Mouse (Mus musculus): Measurements from ENCODE around the gene Clcnkb. TPM values are rescaled to one million over a fixed set of nuclear protein-coding genes. Genes with fewer than 3 reads are reported as not detected.

The Clcnkb gene
- polyA plus RNA-seq, 1 experiment from 2014 or later, result not detected

DNA sequence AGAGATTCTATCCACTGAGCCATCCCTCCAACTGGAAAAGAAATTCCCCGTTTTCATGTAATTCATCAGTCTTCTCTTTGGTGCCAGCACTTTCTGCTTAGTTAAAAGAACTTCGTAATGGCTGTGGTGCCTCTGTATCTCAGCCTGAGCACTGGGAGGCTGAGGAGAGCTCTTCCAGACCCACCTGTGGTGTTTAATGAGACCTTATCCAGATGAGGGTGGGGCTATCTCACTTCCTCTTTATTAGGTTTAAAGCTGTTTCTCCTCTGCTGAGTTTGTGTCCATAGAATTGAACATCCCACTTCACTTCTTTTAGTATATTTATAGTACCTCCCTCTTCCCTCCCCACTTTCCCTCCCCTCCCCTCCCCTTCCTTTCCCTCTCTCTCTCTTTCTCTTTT is 35.4 kb upstream of the Clcnkb start:
- no peak for TF ChIP-seq CTCF (IDR thresholded peaks at IDR 0.05; ENCODE audit: low read depth)
- ATAC-seq, result no peak
- Histone ChIP-seq H3K4me1 (replicated peaks; ENCODE audit: control insufficient read depth, insufficient read depth, low read length) (no peaks in the 10 kb centered on the region), H3K27me3 (replicated peaks; ENCODE audit: control insufficient read depth, insufficient read depth, low read length) (no peaks in the 10 kb centered on the region), H3K36me3 (ENCODE audit: control insufficient read depth, insufficient read depth) (peaks cover 36% of the 10 kb centered on the region), H3K9me3 (ENCODE audit: control insufficient read depth) (no peaks in the 10 kb centered on the region), H3K9ac (ENCODE audit: low read depth, low read length) (no peak overlapping the region), H3K27ac (ENCODE audit: low read depth, low read length) (no peak overlapping the region), H3K4me3 (ENCODE audit: low read depth, low read length) (no peak overlapping the region), H3K4me2 (replicated peaks; ENCODE audit: low read depth) (no peak overlapping the region)
- 81% methylated on average over 2 of the region's 2 CpGs for WGBS

- peaks cover 21% of the 10 kb centered on the region for H3K36me3 ChIP-seq (ENCODE audit: control insufficient read depth, insufficient read depth)
- H3K9me3 ChIP-seq (ENCODE audit: control insufficient read depth), result no peaks in the 10 kb centered on the region
- ATAC-seq, result no peak
- no peaks in the 10 kb centered on the region for H3K27me3 ChIP-seq (replicated peaks; ENCODE audit: control insufficient read depth, insufficient read depth, low read length)
- peaks cover 4% of the 10 kb centered on the region; the same call in 1 of the 2 replicates for H3K4me1 ChIP-seq (replicated peaks; ENCODE audit: control insufficient read depth, insufficient read depth, low read length)
- no peak overlapping the region for H3K4me3 ChIP-seq (ENCODE audit: low read depth, low read length)
- TF ChIP-seq CTCF (IDR thresholded peaks at IDR 0.05; ENCODE audit: low read depth), result no peak
- no peak overlapping the region for H3K4me2 ChIP-seq (replicated peaks; ENCODE audit: low read depth)
- no peak overlapping the region for H3K27ac ChIP-seq (ENCODE audit: low read depth, low read length)
- WGBS, result 67% methylated on average over 7 of the region's 7 CpGs
- no peak overlapping the region for H3K9ac ChIP-seq (ENCODE audit: low read depth, low read length)
These were observed 30.4 kb upstream of the Clcnkb start for GRCm38 (mm10) chr4:141446211-141446610.

GRCm38 (mm10) chr4:141445328-141445720 is 29.5 kb upstream of the Clcnkb start:
- WGBS, result 14% methylated on average over 14 of the region's 14 CpGs
- ATAC-seq, result no peak

DNA sequence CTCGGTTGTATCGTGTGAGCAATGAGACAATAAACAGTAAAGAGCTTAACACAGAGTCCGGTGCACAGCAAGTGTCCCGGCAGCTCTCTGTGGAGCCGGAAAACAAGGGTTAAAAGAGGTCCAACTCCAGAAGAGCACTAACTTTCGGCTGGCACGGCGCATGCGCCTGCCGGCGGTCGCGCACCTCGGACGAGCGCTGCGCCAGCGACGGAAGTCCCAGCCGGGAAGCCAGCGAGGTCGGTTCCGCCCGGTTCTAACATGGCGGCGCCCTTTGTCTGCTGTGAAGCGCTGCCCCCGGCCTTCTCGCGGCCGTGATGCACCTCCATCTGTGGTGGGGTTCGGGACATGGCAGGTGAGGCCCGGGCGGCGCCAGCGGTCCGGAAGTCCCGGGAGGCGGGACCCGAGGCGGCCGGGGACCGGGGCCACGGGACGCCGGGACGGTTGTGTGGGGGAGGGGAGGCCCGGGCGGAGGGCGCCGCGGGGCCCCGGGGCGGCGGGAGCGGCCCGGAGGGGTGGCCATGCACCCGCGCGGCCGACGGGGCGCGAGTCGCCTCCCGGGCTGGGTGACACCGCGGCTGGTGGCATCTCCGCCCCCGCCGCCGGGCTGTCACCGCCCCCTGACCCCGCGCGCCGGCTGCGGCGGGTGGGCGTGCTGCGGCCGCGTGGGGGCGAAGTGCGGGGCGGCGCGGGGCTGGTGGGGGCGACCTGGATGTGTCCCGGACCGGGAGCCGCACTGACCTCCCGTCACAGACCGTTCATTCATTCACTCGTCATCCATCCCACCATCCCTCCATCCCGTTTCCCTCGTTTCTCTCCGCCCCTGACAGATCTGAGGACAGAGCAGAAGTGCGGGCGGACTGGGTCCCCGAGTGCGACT is 28.9 kb upstream of the Clcnkb start, which contains the start of gene Zbtb17:
Zbtb17 (plus strand) TSS at position 204 of the 877 bp plus-strand sequence.
- H3K9me3 ChIP-seq (ENCODE audit: control insufficient read depth), result no peaks in the 10 kb centered on the region
- peak within 1 kb of the TSS; percentile 95 for H3K4me3 ChIP-seq (ENCODE audit: low read depth, low read length)
- H3K4me2 ChIP-seq (replicated peaks; ENCODE audit: low read depth), result peak within 1 kb of the TSS; percentile 94
- peaks cover 4% of the 10 kb centered on the region; the same call in 1 of the 2 replicates for H3K4me1 ChIP-seq (replicated peaks; ENCODE audit: control insufficient read depth, insufficient read depth, low read length)
- H3K27ac ChIP-seq (ENCODE audit: low read depth, low read length), result peak within 1 kb of the TSS; percentile 50; the same call in 1 of the 2 replicates
- ATAC-seq, result peak; percentile 83
- peaks cover 21% of the 10 kb centered on the region for H3K36me3 ChIP-seq (ENCODE audit: control insufficient read depth, insufficient read depth)
- H3K9ac ChIP-seq (ENCODE audit: low read depth, low read length), result peak within 1 kb of the TSS; percentile 79
- H3K27me3 ChIP-seq (replicated peaks; ENCODE audit: control insufficient read depth, insufficient read depth, low read length), result no peaks in the 10 kb centered on the region
- 0 out of 2 replicates have a peak, but pooled peaks have one; percentile 6 for TF ChIP-seq CTCF (IDR thresholded peaks at IDR 0.05; ENCODE audit: low read depth)
- WGBS, result under 1% methylated on average over 77 of the region's 102 CpGs

More at GRCm38 (mm10) chr4:141445328-141445720, 29.5 kb upstream of the Clcnkb start:
- no peak for TF ChIP-seq CTCF (IDR thresholded peaks at IDR 0.05; ENCODE audit: low read depth)
- Histone ChIP-seq H3K27me3 (replicated peaks; ENCODE audit: control insufficient read depth, insufficient read depth, low read length) (no peaks in the 10 kb centered on the region), H3K9ac (ENCODE audit: low read depth, low read length) (peak overlapping the region; percentile 79), H3K9me3 (ENCODE audit: control insufficient read depth) (no peaks in the 10 kb centered on the region), H3K4me3 (ENCODE audit: low read depth, low read length) (peak overlapping the region; percentile 95), H3K4me1 (replicated peaks; ENCODE audit: control insufficient read depth, insufficient read depth, low read length) (peaks cover 4% of the 10 kb centered on the region; the same call in 1 of the 2 replicates), H3K4me2 (replicated peaks; ENCODE audit: low read depth) (peak overlapping the region; percentile 94), H3K36me3 (ENCODE audit: control insufficient read depth, insufficient read depth) (peaks cover 21% of the 10 kb centered on the region), H3K27ac (ENCODE audit: low read depth, low read length) (no peak overlapping the region)

DNA sequence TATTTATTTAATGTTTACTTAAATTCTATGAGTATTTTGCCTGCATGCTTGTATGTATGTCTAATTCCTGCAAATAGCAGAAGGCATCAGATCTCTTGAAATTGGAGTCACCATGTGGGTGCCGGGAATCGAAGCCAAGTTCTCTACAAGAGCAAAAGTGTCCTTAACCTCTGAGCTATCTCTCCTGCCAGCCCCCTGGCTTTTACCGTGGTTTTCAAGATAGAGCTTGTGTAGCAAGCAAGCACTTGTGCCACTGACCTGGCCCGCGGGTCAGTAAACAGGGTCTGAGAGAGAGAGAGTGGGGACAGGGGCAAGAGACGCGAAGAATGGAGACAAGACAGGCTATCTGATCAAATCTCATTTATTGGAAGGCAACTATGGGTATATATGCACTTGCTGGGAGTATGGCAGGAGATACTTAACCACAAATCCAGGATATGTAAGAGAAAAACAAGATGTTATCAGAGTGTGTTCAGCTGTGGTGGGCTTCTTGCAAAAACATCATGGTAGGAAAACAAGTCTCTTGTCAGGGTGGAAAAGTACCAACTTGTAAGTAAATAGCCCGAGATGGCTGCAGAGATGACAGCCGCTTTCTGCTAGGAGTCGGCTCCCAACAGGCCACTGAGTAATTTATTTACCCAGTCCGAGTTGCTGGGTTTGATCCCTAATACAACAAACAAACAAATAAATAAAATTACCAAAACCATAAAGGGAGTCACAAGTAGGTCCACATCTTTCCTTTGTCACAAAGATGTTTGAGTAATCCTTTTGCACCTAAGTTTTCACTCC is 28.0 kb upstream of the Clcnkb start:
- 37% methylated on average over 11 of the region's 11 CpGs for WGBS
- Histone ChIP-seq H3K27me3 (replicated peaks; ENCODE audit: control insufficient read depth, insufficient read depth, low read length) (no peaks in the 10 kb centered on the region), H3K4me1 (replicated peaks; ENCODE audit: control insufficient read depth, insufficient read depth, low read length) (peaks cover 4% of the 10 kb centered on the region; the same call in 1 of the 2 replicates), H3K9ac (ENCODE audit: low read depth, low read length) (peak overlapping the region; percentile 79), H3K36me3 (ENCODE audit: control insufficient read depth, insufficient read depth) (peaks cover 12% of the 10 kb centered on the region), H3K4me3 (ENCODE audit: low read depth, low read length) (peak overlapping the region; percentile 95), H3K9me3 (ENCODE audit: control insufficient read depth) (no peaks in the 10 kb centered on the region), H3K4me2 (replicated peaks; ENCODE audit: low read depth) (peak overlapping the region; percentile 94), H3K27ac (ENCODE audit: low read depth, low read length) (no peak overlapping the region)
- TF ChIP-seq CTCF (IDR thresholded peaks at IDR 0.05; ENCODE audit: low read depth), result no peak
- no peak for ATAC-seq

- H3K27ac ChIP-seq (ENCODE audit: low read depth, low read length), result no peak overlapping the region
- no peaks in the 10 kb centered on the region for H3K27me3 ChIP-seq (replicated peaks; ENCODE audit: control insufficient read depth, insufficient read depth, low read length)
- no peaks in the 10 kb centered on the region for H3K36me3 ChIP-seq (ENCODE audit: control insufficient read depth, insufficient read depth)
- no peak overlapping the region for H3K4me2 ChIP-seq (replicated peaks; ENCODE audit: low read depth)
- H3K4me3 ChIP-seq (ENCODE audit: low read depth, low read length), result no peak overlapping the region
- no peak for ATAC-seq
- no peak overlapping the region for H3K9ac ChIP-seq (ENCODE audit: low read depth, low read length)
- TF ChIP-seq CTCF (IDR thresholded peaks at IDR 0.05; ENCODE audit: low read depth), result no peak
- H3K4me1 ChIP-seq (replicated peaks; ENCODE audit: control insufficient read depth, insufficient read depth, low read length), result peaks cover 4% of the 10 kb centered on the region; the same call in 1 of the 2 replicates
- H3K9me3 ChIP-seq (ENCODE audit: control insufficient read depth), result no peaks in the 10 kb centered on the region
These were observed 25.1 kb upstream of the Clcnkb start for GRCm38 (mm10) chr4:141440877-141441276.

Measured in intestine, postnatal 0 days (tissue).